Mouse (Mus musculus) kidney, adult 2 months (tissue): ENCODE measurements around the gene Acat3. TPM values are rescaled to one million over a fixed set of nuclear protein-coding genes. Genes with fewer than 3 reads are reported as not detected.
"Not testable (repeated sequence)": the region's sequence is repeated elsewhere in the genome, so short reads cannot be mapped to it uniquely, and the experiment has no call there.

Experiments
- DNase-seq: peaks from one replicate; pipeline ENCODE4 v3.0.0; 2021
- H3K27ac ChIP-seq: fragments of 200-500 bp; 2 replicates; pipeline ENCODE4 v1.5.1; 2012; ENCODE audit warnings: low read depth, low read length, control low read depth, inconsistent platforms; ENCODE audit not compliant: insufficient read depth
- H3K27me3 ChIP-seq: fragments of 200-500 bp; replicated peaks from 2 replicates; pipeline ENCODE4 v1.6.1; 2012; ENCODE audit warnings: mild to moderate bottlenecking, moderate library complexity, low read length, inconsistent platforms; ENCODE audit not compliant: control insufficient read depth, insufficient read depth
- H3K36me3 ChIP-seq: fragments of 200-500 bp; 2 replicates; pipeline ENCODE4 v1.6.1; 2012; ENCODE audit warnings: mild to moderate bottlenecking, moderate library complexity, low read length, inconsistent platforms; ENCODE audit not compliant: control insufficient read depth, insufficient read depth
- H3K4me1 ChIP-seq: fragments of 200-500 bp; 2 replicates; pipeline ENCODE4 v1.6.1; 2011; ENCODE audit warnings: low read length; ENCODE audit not compliant: control insufficient read depth, insufficient read depth
- H3K4me3 ChIP-seq: fragments of 200-500 bp; 2 replicates; pipeline ENCODE4 v1.5.1; 2011; ENCODE audit warnings: mild to moderate bottlenecking, low read depth, low read length, control low read depth; ENCODE audit not compliant: insufficient read depth
- CTCF ChIP-seq: fragments of 200-500 bp; conservative IDR thresholded peaks from 2 replicates; pipeline ENCODE4 v1.5.1; 2011; ENCODE audit warnings: low read depth, mild to moderate bottlenecking, control low read depth, low read length, moderate library complexity, mixed read lengths; ENCODE audit not compliant: insufficient read depth, insufficient read length
- POLR2A ChIP-seq: fragments of 200-500 bp; IDR thresholded peaks from one replicate; pipeline ENCODE4 v1.6.1; 2011; ENCODE audit warnings: low read depth, low read length, control low read depth
- WGBS: fragments of 180-500 bp; shearing (Covaris S2); methylation state at CpG from one replicate; pipeline ENCODE4 v1.1.7; 2018; 5-methylcytosine and 5-hydroxymethylcytosine counted together
- polyA plus RNA-seq: library from polyadenylated mRNA; depleted of rRNA; stranded (reverse); fragments of >200 nt; gene quantifications from 2 replicates; pipeline ENCODE4 v1.2.3, GENCODE M21; 2012

The Acat3 gene
- polyA plus RNA-seq, 1 experiment: 10.3 TPM

- Histone ChIP-seq H3K4me1 (no peaks in the 10 kb centered on the region), H3K27me3 (no peaks in the 10 kb centered on the region), H3K4me3 (no peak overlapping the region), H3K36me3 (no peaks in the 10 kb centered on the region; the same call in 1 of the 2 replicates), H3K27ac (no peak overlapping the region)
- no peak for TF ChIP-seq CTCF
- TF ChIP-seq POLR2A: no peak
- DNase-seq: no peak
- 88% methylated on average over 4 of the region's 4 CpGs for WGBS
Measured at GRCm38 (mm10) chr17:12905810-12906209, 34.6 kb downstream of the Acat3 start.

GRCm38 (mm10) chr17:12904349-12904748 lies 36.1 kb downstream of the Acat3 start:
- Histone ChIP-seq H3K36me3 (no peaks in the 10 kb centered on the region; the same call in 1 of the 2 replicates), H3K27ac (no peak overlapping the region), H3K27me3 (no peaks in the 10 kb centered on the region), H3K4me3 (no peak overlapping the region), H3K4me1 (no peaks in the 10 kb centered on the region)
- no peak for DNase-seq
- 88% methylated on average over 1 of the region's 1 CpGs for WGBS
- TF ChIP-seq CTCF: no peak
- no peak for TF ChIP-seq POLR2A

GRCm38 (mm10) chr17:12903372-12904333 lies 36.7 kb downstream of the Acat3 start:
- 59% methylated on average over 12 of the region's 12 CpGs for WGBS
- no peaks in the 10 kb centered on the region for H3K27me3 ChIP-seq
- H3K36me3 ChIP-seq: no peaks in the 10 kb centered on the region; the same call in 1 of the 2 replicates
- H3K27ac ChIP-seq: no peak overlapping the region
- DNase-seq: no peak
- TF ChIP-seq CTCF (no peak), POLR2A (no peak)
- no peak overlapping the region for H3K4me3 ChIP-seq
- no peaks in the 10 kb centered on the region for H3K4me1 ChIP-seq

GRCm38 (mm10) chr17:12902291-12902690 lies 38.1 kb downstream of the Acat3 start:
- WGBS: 95% methylated on average over 6 of the region's 6 CpGs
- no peak overlapping the region for H3K4me3 ChIP-seq
- no peak for TF ChIP-seq CTCF
- no peak for TF ChIP-seq POLR2A
- DNase-seq: no peak
- no peaks in the 10 kb centered on the region; the same call in 1 of the 2 replicates for H3K36me3 ChIP-seq
- H3K27me3 ChIP-seq: no peaks in the 10 kb centered on the region
- no peaks in the 10 kb centered on the region for H3K4me1 ChIP-seq
- no peak overlapping the region for H3K27ac ChIP-seq

DNA sequence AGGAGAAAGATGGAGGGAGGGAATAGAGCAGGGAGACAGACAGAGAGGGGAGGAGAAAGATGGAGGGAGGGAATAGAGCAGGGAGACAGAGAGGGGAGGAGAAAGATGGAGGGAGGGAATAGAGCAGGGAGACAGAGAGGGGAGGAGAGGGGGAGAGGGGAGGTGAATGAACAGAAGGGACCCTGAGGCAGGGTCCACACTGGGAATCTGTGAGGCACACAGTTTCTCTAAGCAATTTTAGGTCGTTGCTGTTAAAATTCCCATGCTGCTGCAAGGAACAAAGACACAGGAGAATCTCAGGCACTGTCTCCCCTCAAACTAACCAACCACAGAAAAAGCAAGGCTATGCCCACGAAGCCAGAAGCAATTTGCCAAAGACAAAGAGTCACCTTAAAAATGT lies 41.8 kb downstream of the Acat3 start:
- WGBS: 46% methylated on average over 2 of the region's 2 CpGs

GRCm38 (mm10) chr17:12897674-12898073 lies 42.7 kb downstream of the Acat3 start:
- WGBS: 91% methylated on average over 5 of the region's 5 CpGs
- no peak for TF ChIP-seq POLR2A
- TF ChIP-seq CTCF: no peak
- DNase-seq: no peak
- Histone ChIP-seq H3K4me1 (no peaks in the 10 kb centered on the region), H3K27me3 (no peaks in the 10 kb centered on the region), H3K4me3 (no peak overlapping the region), H3K27ac (no peak overlapping the region), H3K36me3 (no peaks in the 10 kb centered on the region; the same call in 1 of the 2 replicates)

More for the DNA sequence above, 41.8 kb downstream of the Acat3 start:
- H3K4me1 ChIP-seq, H3K4me3 ChIP-seq, H3K27ac ChIP-seq, H3K27me3 ChIP-seq, H3K36me3 ChIP-seq, DNase-seq: not testable (repeated sequence)

GRCm38 (mm10) chr17:12892033-12892432 lies 48.4 kb downstream of the Acat3 start:
- no peak overlapping the region for H3K4me3 ChIP-seq
- H3K27me3 ChIP-seq: no peaks in the 10 kb centered on the region
- H3K27ac ChIP-seq: no peak overlapping the region
- no peaks in the 10 kb centered on the region for H3K4me1 ChIP-seq
- no peak for TF ChIP-seq CTCF
- no peak for TF ChIP-seq POLR2A
- WGBS: 89% methylated on average over 9 of the region's 9 CpGs
- no peaks in the 10 kb centered on the region for H3K36me3 ChIP-seq
- DNase-seq: no peak
